In genomic region chr4:137278144-137279040, GRCm38 (mm10) we compare ENCODE assay signal across 8 mouse cellular contexts. TPM values are rescaled to one million over a fixed set of nuclear protein-coding genes. Genes with fewer than 3 reads are reported as not detected.
DNase-seq lines count a peak whose midpoint lies in the region; ATAC-seq lines count a peak whose summit lies in the region.

No protein-coding gene starts in this region.

- ATAC-seq in kidney, embryonic 14.5 days (ENCODE audit: low FRiP score, low TSS enrichment), result no peak
- ATAC-seq in embryonic facial prominence, embryonic 11.5 days (replicated peaks; ENCODE audit: insufficient number of reproducible peaks, low FRiP score, low TSS enrichment, low read depth), result no peak
- ATAC-seq in intestine, embryonic 15.5 days, result no peak
- no peak for ATAC-seq in midbrain, embryonic 14.5 days (ENCODE audit: low FRiP score, low TSS enrichment)

- no peak overlapping the region for H3K27ac ChIP-seq in kidney, embryonic 14.5 days (ENCODE audit: low read depth, low read length)
- H3K27ac ChIP-seq in embryonic facial prominence, embryonic 11.5 days (replicated peaks; ENCODE audit: low read depth, low read length), result no peak overlapping the region; the same call in 1 of the 2 replicates
- H3K27ac ChIP-seq in intestine, embryonic 15.5 days, result no peak overlapping the region
- 0 out of 2 replicates have a peak overlapping the region, but pooled peaks have one; percentile 20 for H3K27ac ChIP-seq in midbrain, embryonic 14.5 days (replicated peaks; ENCODE audit: low read depth, low read length)

- peaks cover 54% of the 10 kb centered on the region for H3K27me3 ChIP-seq in kidney, embryonic 14.5 days (ENCODE audit: control insufficient read depth, insufficient read depth, low read length)
- peaks cover 74% of the 10 kb centered on the region for H3K27me3 ChIP-seq in embryonic facial prominence, embryonic 11.5 days (ENCODE audit: control insufficient read depth, insufficient read depth, low read length)
- H3K27me3 ChIP-seq in intestine, embryonic 15.5 days (replicated peaks), result peaks cover 72% of the 10 kb centered on the region
- H3K27me3 ChIP-seq in midbrain, embryonic 14.5 days (ENCODE audit: control insufficient read depth, insufficient read depth, low read length), result peaks cover 54% of the 10 kb centered on the region

- no peaks in the 10 kb centered on the region for H3K9me3 ChIP-seq in kidney, embryonic 14.5 days (ENCODE audit: control insufficient read depth, low read length)
- H3K9me3 ChIP-seq in embryonic facial prominence, embryonic 11.5 days (replicated peaks; ENCODE audit: control insufficient read depth, low read length), result no peaks in the 10 kb centered on the region
- H3K9me3 ChIP-seq in intestine, embryonic 15.5 days, result no peaks in the 10 kb centered on the region
- H3K9me3 ChIP-seq in midbrain, embryonic 14.5 days (ENCODE audit: control insufficient read depth, low read length), result no peaks in the 10 kb centered on the region

- H3K36me3 ChIP-seq in kidney, embryonic 14.5 days (ENCODE audit: control insufficient read depth, insufficient read depth, low read length), result no peaks in the 10 kb centered on the region
- no peaks in the 10 kb centered on the region for H3K36me3 ChIP-seq in embryonic facial prominence, embryonic 11.5 days (replicated peaks; ENCODE audit: control insufficient read depth, insufficient read depth, low read depth, low read length)
- H3K36me3 ChIP-seq in intestine, embryonic 15.5 days, result no peaks in the 10 kb centered on the region
- H3K36me3 ChIP-seq in midbrain, embryonic 14.5 days (ENCODE audit: control insufficient read depth, insufficient read depth, low read length), result no peaks in the 10 kb centered on the region

- WGBS in kidney, embryonic 14.5 days, result 3% methylated on average over 22 of the region's 22 CpGs
- WGBS in embryonic facial prominence, embryonic 11.5 days, result under 1% methylated on average over 22 of the region's 22 CpGs
- 6% methylated on average over 19 of the region's 22 CpGs for WGBS in intestine, embryonic 15.5 days
- under 1% methylated on average over 22 of the region's 22 CpGs for WGBS in midbrain, embryonic 14.5 days

- DNase-seq in kidney, adult 8-10 months, result no peak
- peak; percentile 50 for DNase-seq in embryonic facial prominence, embryonic 11.5 days (ENCODE audit: low spot score)
- DNase-seq in midbrain, embryonic 14.5 days, result peak; percentile 72
- DNase-seq in gastrocnemius, postnatal 4 days (ENCODE audit: low spot score in 2 of 2), result no peak
- no peak for DNase-seq in layer of hippocampus, postnatal 14 days (ENCODE audit: low spot score in 2 of 2)
- DNase-seq in ovary, adult 18-20 months (ENCODE audit: low spot score), result no peak

- H3K9ac ChIP-seq in kidney, embryonic 14.5 days (ENCODE audit: low read depth, low read length), result peak overlapping the region; percentile 56
- no peak overlapping the region for H3K9ac ChIP-seq in embryonic facial prominence, embryonic 11.5 days (replicated peaks; ENCODE audit: low read length)
- peak overlapping the region; percentile 49; the same call in 1 of the 2 replicates for H3K9ac ChIP-seq in intestine, embryonic 15.5 days
- peak overlapping the region; percentile 58; the same call in 1 of the 2 replicates for H3K9ac ChIP-seq in midbrain, embryonic 14.5 days (replicated peaks; ENCODE audit: low read length)

- H3K4me3 ChIP-seq in kidney, embryonic 14.5 days (ENCODE audit: low read length), result peak overlapping the region; percentile 54
- peak overlapping the region; percentile 53 for H3K4me3 ChIP-seq in embryonic facial prominence, embryonic 11.5 days (ENCODE audit: low read depth, low read length)
- H3K4me3 ChIP-seq in intestine, embryonic 15.5 days (replicated peaks), result peak overlapping the region; percentile 53
- H3K4me3 ChIP-seq in midbrain, embryonic 14.5 days (replicated peaks; ENCODE audit: low read depth, low read length), result peak overlapping the region; percentile 44

- peak overlapping the region; percentile 92 for H3K4me2 ChIP-seq in kidney, embryonic 14.5 days (replicated peaks; ENCODE audit: low read depth, low read length)
- peak overlapping the region; percentile 96 for H3K4me2 ChIP-seq in embryonic facial prominence, embryonic 11.5 days (ENCODE audit: low read depth, low read length)
- H3K4me2 ChIP-seq in intestine, embryonic 15.5 days (replicated peaks), result peak overlapping the region; percentile 97
- H3K4me2 ChIP-seq in midbrain, embryonic 14.5 days (ENCODE audit: low read length), result peak overlapping the region; percentile 87

- H3K4me1 ChIP-seq in kidney, embryonic 14.5 days (ENCODE audit: control insufficient read depth, insufficient read depth, low read length), result peaks cover 28% of the 10 kb centered on the region
- peaks cover 3% of the 10 kb centered on the region for H3K4me1 ChIP-seq in embryonic facial prominence, embryonic 11.5 days (ENCODE audit: control insufficient read depth, insufficient read depth, low read length)
- H3K4me1 ChIP-seq in intestine, embryonic 15.5 days (replicated peaks), result peaks cover 39% of the 10 kb centered on the region
- peaks cover 23% of the 10 kb centered on the region for H3K4me1 ChIP-seq in midbrain, embryonic 14.5 days (ENCODE audit: control insufficient read depth, insufficient read depth, low read length)

RNA-seq across cellular contexts. Expression of gene Wnt4, which starts 1.1 kb away (rescaled TPM):
- 16.0 and 21.4 TPM in 2 replicates for polyA plus RNA-seq in kidney, embryonic 14.5 days (2014; fragmentation: Nextera tagmentation; extraction: Ambion mirVana)
- polyA plus RNA-seq in embryonic facial prominence, embryonic 11.5 days (2014; fragmentation: Nextera tagmentation; extraction: Ambion mirVana), result 3.3 and 4.3 TPM in 2 replicates
- polyA plus RNA-seq in intestine, embryonic 15.5 days (2015; fragmentation: Nextera tagmentation; extraction: Ambion mirVana), result 2.8 and 4.0 TPM in 2 replicates
- 0.94 and 1.4 TPM in 2 replicates for polyA plus RNA-seq in midbrain, embryonic 14.5 days (2014; fragmentation: Nextera tagmentation; extraction: Ambion mirVana)
- total RNA-seq in gastrocnemius, postnatal 4 days (2021), result 10 to 100 TPM; 22.2 to 22.8 TPM
- 10 to 100 TPM; 10.0 to 11.3 TPM for total RNA-seq in layer of hippocampus, postnatal 14 days (2021)

Comparison
In these comparisons a context has a peak if more than half of its experiments do, and no peak if none do; other contexts are left out.
1. DNase-seq: peak in embryonic facial prominence, embryonic 11.5 days (single experiment) and midbrain, embryonic 14.5 days (single experiment); none in kidney, adult 8-10 months (0 of 2), gastrocnemius, postnatal 4 days (0 of 2), layer of hippocampus, postnatal 14 days (0 of 2) and ovary, adult 18-20 months (single experiment).
2. Peak in every context shown above with its lines, with median percentiles within 50 percentile points of each other: H3K4me2 ChIP-seq and H3K4me3 ChIP-seq.